ENCODE assay signal across 9 mouse cellular contexts in the genomic region with DNA sequence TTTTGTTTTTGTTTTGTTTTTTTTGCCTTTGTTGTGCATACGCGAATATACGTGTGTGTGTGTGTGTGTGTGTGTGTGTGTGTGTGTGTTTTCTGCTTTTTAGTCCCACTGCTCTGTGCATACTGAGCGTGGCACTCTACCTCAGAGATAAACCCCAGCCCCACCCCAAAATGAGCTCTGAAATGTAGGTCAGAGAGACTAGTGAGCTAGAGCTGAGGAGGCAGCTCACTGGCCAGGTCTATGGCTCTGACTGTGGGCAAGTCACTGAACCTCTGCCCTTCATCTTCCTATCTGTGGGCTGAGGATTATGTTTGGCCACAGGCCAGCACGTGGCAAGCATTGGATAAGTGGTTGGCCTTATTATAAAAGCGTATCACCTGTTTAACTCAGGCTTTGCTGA. TPM values are rescaled to one million over a fixed set of nuclear protein-coding genes. Genes with fewer than 3 reads are reported as not detected.
DNase-seq lines count a peak whose midpoint lies in the region; ATAC-seq lines count a peak whose summit lies in the region.
"Had no signal": no experiment of that assay in that cellular context is flagged by ENCODE, and none has a peak within 500 bp of the region (broad histone marks: within the 10 kb centered on the region; RNA-seq: fewer than 3 reads in every experiment).

No protein-coding gene starts in this region.

- DNase-seq in heart, adult 8-10 months (ENCODE audit: low spot score) = no peak
- peak; percentile 16 for DNase-seq in c-Kit-negative CD71-positive TER-119-positive erythroid progenitor cells, embryonic 14.5 days (ENCODE audit: low read depth, low spot score)
- no peak for DNase-seq in liver, embryonic 11.5 days (ENCODE audit: low spot score)
- DNase-seq in layer of hippocampus, postnatal 36 days = no peak

- peaks cover 11 to 27% of the 10 kb centered on the region in 2 experiments for H3K4me1 ChIP-seq in heart, embryonic 14.5 days (ENCODE audit: control insufficient read depth in 2 of 2, insufficient read depth in 2 of 2, low read length in 2 of 2)
- peaks cover 15% of the 10 kb centered on the region for H3K4me1 ChIP-seq in hindbrain, embryonic 13.5 days (replicated peaks)
- peaks cover 14% of the 10 kb centered on the region for H3K4me1 ChIP-seq in liver, embryonic 11.5 days (replicated peaks; ENCODE audit: control insufficient read depth, insufficient read depth, low read length)
- H3K4me1 ChIP-seq in stomach, embryonic 16.5 days (ENCODE audit: control insufficient read depth, insufficient read depth, low read length) = peaks cover 12% of the 10 kb centered on the region

- H3K27me3 ChIP-seq in heart, embryonic 14.5 days (ENCODE audit: control insufficient read depth, insufficient read depth, low read length) = no peaks in the 10 kb centered on the region
- no peaks in the 10 kb centered on the region; the same call in 1 of the 2 replicates for H3K27me3 ChIP-seq in hindbrain, embryonic 13.5 days
- no peaks in the 10 kb centered on the region for H3K27me3 ChIP-seq in liver, embryonic 11.5 days (replicated peaks; ENCODE audit: control insufficient read depth, insufficient read depth, low read length)
- no peaks in the 10 kb centered on the region for H3K27me3 ChIP-seq in stomach, embryonic 16.5 days (ENCODE audit: control insufficient read depth, insufficient read depth, low read length)

- peak overlapping the region in 1 of 2 experiments; percentile 66; a peak in 2 of 4 replicates for H3K27ac ChIP-seq in heart, embryonic 14.5 days (replicated peaks in 1 of 2; ENCODE audit: control insufficient read depth in 1 of 2, insufficient read depth in 1 of 2, low read depth in 2 of 2, low read length in 2 of 2)
- no peak overlapping the region for H3K27ac ChIP-seq in hindbrain, embryonic 13.5 days
- no peak overlapping the region for H3K27ac ChIP-seq in liver, embryonic 11.5 days (ENCODE audit: low read depth, low read length)
- H3K27ac ChIP-seq in stomach, embryonic 16.5 days (ENCODE audit: low read length) = no peak overlapping the region; the same call in 1 of the 2 replicates

- H3K4me2 ChIP-seq in heart, embryonic 14.5 days (ENCODE audit: low read length) = peak overlapping the region; percentile 75
- peak overlapping the region; percentile 66 for H3K4me2 ChIP-seq in hindbrain, embryonic 13.5 days
- peak overlapping the region; percentile 84 for H3K4me2 ChIP-seq in liver, embryonic 11.5 days
- peak overlapping the region; percentile 72 for H3K4me2 ChIP-seq in stomach, embryonic 16.5 days (ENCODE audit: low read depth, low read length)

- no peak overlapping the region for H3K9ac ChIP-seq in heart, embryonic 14.5 days (ENCODE audit: low read length)
- H3K9ac ChIP-seq in hindbrain, embryonic 13.5 days = peak overlapping the region; percentile 94
- H3K9ac ChIP-seq in liver, embryonic 11.5 days (ENCODE audit: low read depth, low read length) = peak overlapping the region; percentile 95
- no peak overlapping the region for H3K9ac ChIP-seq in stomach, embryonic 16.5 days (ENCODE audit: low read length)

- no peak for ATAC-seq in heart, embryonic 14.5 days (ENCODE audit: insufficient number of reproducible peaks, insufficient read depth, low FRiP score, low read depth)
- ATAC-seq in hindbrain, embryonic 13.5 days (ENCODE audit: low FRiP score) = no peak
- peak; percentile 57; the same call in 1 of the 2 replicates for ATAC-seq in liver, embryonic 11.5 days (replicated peaks; ENCODE audit: low FRiP score)
- no peak for ATAC-seq in stomach, embryonic 16.5 days (ENCODE audit: insufficient read depth, low FRiP score)
- ATAC-seq in monocyte, adult 5-6 weeks (replicated peaks; ENCODE audit: insufficient number of reproducible peaks, low FRiP score, low TSS enrichment, poor library complexity, severe bottlenecking) = no peak

- WGBS in heart, embryonic 14.5 days = 34% methylated on average over 6 of the region's 6 CpGs
- whole genome bisulfite sequencing in hindbrain, embryonic 13.5 days = 59% methylated on average over 6 of the region's 6 CpGs
- WGBS in liver, embryonic 11.5 days = 47% methylated on average over 6 of the region's 6 CpGs
- WGBS in stomach, embryonic 16.5 days = 59% methylated on average over 6 of the region's 6 CpGs

- no peaks in the 10 kb centered on the region for H3K36me3 ChIP-seq in heart, embryonic 14.5 days (ENCODE audit: control insufficient read depth, insufficient read depth, low read length)
- H3K36me3 ChIP-seq in hindbrain, embryonic 13.5 days = no peaks in the 10 kb centered on the region
- no peaks in the 10 kb centered on the region for H3K36me3 ChIP-seq in liver, embryonic 11.5 days (ENCODE audit: control insufficient read depth, insufficient read depth, low read length)
- no peaks in the 10 kb centered on the region for H3K36me3 ChIP-seq in stomach, embryonic 16.5 days (ENCODE audit: control insufficient read depth, insufficient read depth, low read length)

- H3K9me3 ChIP-seq in heart, embryonic 14.5 days (ENCODE audit: control insufficient read depth, low read length) = no peaks in the 10 kb centered on the region
- no peaks in the 10 kb centered on the region for H3K9me3 ChIP-seq in hindbrain, embryonic 13.5 days
- no peaks in the 10 kb centered on the region for H3K9me3 ChIP-seq in liver, embryonic 11.5 days (ENCODE audit: control insufficient read depth, low read length)
- no peaks in the 10 kb centered on the region for H3K9me3 ChIP-seq in stomach, embryonic 16.5 days (replicated peaks; ENCODE audit: control insufficient read depth, low read length)

- H3K4me3 ChIP-seq in heart, embryonic 14.5 days (ENCODE audit: control insufficient read depth in 1 of 2, insufficient read depth in 1 of 2, low read depth in 1 of 2, low read length in 2 of 2) = peak overlapping the region in 1 of 2 experiments; percentile 90; a peak in 3 of 4 replicates
- peak overlapping the region; percentile 94 for H3K4me3 ChIP-seq in hindbrain, embryonic 13.5 days
- H3K4me3 ChIP-seq in liver, embryonic 11.5 days (ENCODE audit: low read depth, low read length) = peak overlapping the region; percentile 99
- H3K4me3 ChIP-seq in stomach, embryonic 16.5 days (replicated peaks; ENCODE audit: low read length) = peak overlapping the region; percentile 59; the same call in 1 of the 2 replicates

RNA-seq across cellular contexts. Expression of gene Aagab, which starts 1.4 kb away (rescaled TPM):
- 28.5 and 31.1 TPM in 2 replicates for polyA plus RNA-seq in heart, embryonic 14.5 days (2014; fragmentation: Nextera tagmentation; extraction: Ambion mirVana)
- total RNA-seq in heart, adult 8-10 months (2022) = 10 to 100 TPM; 14.6 to 23.9 (median 20.2) TPM
- polyA plus RNA-seq in hindbrain, embryonic 13.5 days (2015; fragmentation: Nextera tagmentation; extraction: Ambion mirVana) = 59.1 and 61.0 TPM in 2 replicates
- polyA plus RNA-seq in liver, embryonic 11.5 days (2014; fragmentation: Nextera tagmentation; extraction: Ambion mirVana) = 27.7 and 32.4 TPM in 2 replicates
- polyA plus RNA-seq in stomach, embryonic 16.5 days (2015; fragmentation: Nextera tagmentation; extraction: Ambion mirVana) = 32.6 and 40.8 TPM in 2 replicates
- total RNA-seq in monocyte, adult 5-6 weeks (2017) = 37.0 to 57.3 TPM (median 48.3 TPM) in 3 replicates
- 10 to 100 TPM; 60.8 to 65.4 TPM for total RNA-seq in layer of hippocampus, postnatal 36 days (2021)

RNA-seq across cellular contexts. Expression of gene Iqch, which starts 1.6 kb away (rescaled TPM):
- polyA plus RNA-seq in heart, embryonic 14.5 days (2014; fragmentation: Nextera tagmentation; extraction: Ambion mirVana) = 0.08 TPM in 1 of 2 replicates, not detected in the other
- not detected for total RNA-seq in heart, adult 8-10 months (2022)
- polyA plus RNA-seq in hindbrain, embryonic 13.5 days (2015; fragmentation: Nextera tagmentation; extraction: Ambion mirVana) = 0.21 and 0.34 TPM in 2 replicates
- 0.05 TPM in 1 of 2 replicates, not detected in the other for polyA plus RNA-seq in liver, embryonic 11.5 days (2014; fragmentation: Nextera tagmentation; extraction: Ambion mirVana)
- 0.04 and 0.10 TPM in 2 replicates for polyA plus RNA-seq in stomach, embryonic 16.5 days (2015; fragmentation: Nextera tagmentation; extraction: Ambion mirVana)
- total RNA-seq in monocyte, adult 5-6 weeks (2017) = not detected in 3 replicates
- total RNA-seq in layer of hippocampus, postnatal 36 days (2021) = under 1 TPM in 1 of 2 experiments, not detected in 1; 0.15 TPM
- polyA plus RNA-seq: small intestine, adult 2 months had no signal

Comparison
In these comparisons a context has a peak if more than half of its experiments do, and no peak if none do; other contexts are left out.
1. H3K9ac ChIP-seq: peak in hindbrain, embryonic 13.5 days (single experiment) and liver, embryonic 11.5 days (single experiment); none in heart, embryonic 14.5 days (single experiment) and stomach, embryonic 16.5 days (single experiment).
2. Peak in every context shown above with its lines, with median percentiles within 50 percentile points of each other: H3K4me2 ChIP-seq.